Mouse (Mus musculus): ENCODE measurements around the gene D930048N14Rik.
"Not testable (repeated sequence)": the region's sequence is repeated elsewhere in the genome, so short reads cannot be mapped to it uniquely, and the experiment has no call there.

Gene D930048N14Rik

DNA sequence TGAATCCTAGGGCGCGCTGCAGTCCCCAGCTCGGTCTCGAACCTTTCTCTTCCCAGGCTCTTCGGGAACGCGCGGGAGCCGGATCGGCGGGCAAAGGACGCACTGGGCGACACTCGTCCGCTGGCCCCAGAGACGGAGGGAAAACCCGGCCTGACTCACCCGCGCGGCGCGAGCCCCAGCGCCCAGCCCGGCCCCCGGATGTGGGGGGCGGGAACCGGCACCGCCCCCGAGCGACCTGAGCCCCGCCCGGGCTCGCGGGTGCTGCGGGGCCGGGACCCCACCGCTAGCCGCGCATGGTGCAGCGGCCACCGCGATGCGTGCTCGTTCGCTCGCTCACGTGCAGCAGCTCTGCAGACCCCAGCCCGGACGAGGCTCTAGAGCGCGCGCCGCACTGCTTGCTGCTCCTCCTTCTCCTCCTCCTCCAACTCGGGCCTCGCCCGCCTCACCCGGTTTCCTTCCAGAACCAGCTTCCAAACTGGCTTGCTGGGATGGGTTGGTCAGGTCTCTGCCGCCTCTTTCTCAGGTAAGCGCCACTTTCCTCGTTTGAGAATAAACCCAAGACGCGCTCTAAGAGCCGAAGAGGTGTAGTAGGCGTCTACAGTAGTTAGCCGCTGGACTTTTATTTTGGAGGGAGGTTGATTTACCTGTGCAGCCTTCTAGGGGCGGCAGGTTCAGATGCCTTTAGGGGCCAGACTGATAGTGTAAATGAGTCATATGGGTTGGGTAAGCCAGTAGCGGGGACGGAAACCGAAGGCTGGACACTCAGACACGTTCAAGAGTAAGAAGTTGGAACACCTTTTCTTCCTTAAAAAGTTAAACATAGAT lies at the start of gene D930048N14Rik, which contains the start of gene N4bp3:
TSS of gene D930048N14Rik (plus strand) at position 264 of the 825 bp plus-strand sequence.
TSS of gene N4bp3 (minus strand) at position 152 of the 825 bp plus-strand sequence.
- peak in 1 of 2 experiments; percentile 59 for DNase-seq (ENCODE audit: low spot score in 2 of 2)

DNA sequence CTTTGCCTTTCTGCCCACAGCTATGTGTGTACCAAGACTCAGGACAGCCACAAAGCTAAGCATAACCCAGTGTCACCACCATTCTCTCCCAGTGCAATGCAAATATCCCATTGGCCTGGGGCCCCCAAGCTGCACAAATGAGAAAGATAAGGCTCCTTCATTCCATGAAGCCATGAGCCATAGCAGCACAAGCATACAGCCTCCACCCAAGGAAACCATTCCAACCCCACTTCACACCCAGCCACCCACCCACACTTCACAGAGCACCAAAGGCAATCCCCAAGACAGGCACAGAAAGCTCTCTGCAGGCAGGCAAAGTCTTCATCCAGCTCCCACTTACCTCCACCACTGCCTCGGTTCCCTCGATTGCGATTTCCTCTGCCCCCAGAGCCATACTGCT lies 48.5 kb upstream of the D930048N14Rik start:
- no peak for DNase-seq (ENCODE audit: low spot score in 2 of 2)

DNA sequence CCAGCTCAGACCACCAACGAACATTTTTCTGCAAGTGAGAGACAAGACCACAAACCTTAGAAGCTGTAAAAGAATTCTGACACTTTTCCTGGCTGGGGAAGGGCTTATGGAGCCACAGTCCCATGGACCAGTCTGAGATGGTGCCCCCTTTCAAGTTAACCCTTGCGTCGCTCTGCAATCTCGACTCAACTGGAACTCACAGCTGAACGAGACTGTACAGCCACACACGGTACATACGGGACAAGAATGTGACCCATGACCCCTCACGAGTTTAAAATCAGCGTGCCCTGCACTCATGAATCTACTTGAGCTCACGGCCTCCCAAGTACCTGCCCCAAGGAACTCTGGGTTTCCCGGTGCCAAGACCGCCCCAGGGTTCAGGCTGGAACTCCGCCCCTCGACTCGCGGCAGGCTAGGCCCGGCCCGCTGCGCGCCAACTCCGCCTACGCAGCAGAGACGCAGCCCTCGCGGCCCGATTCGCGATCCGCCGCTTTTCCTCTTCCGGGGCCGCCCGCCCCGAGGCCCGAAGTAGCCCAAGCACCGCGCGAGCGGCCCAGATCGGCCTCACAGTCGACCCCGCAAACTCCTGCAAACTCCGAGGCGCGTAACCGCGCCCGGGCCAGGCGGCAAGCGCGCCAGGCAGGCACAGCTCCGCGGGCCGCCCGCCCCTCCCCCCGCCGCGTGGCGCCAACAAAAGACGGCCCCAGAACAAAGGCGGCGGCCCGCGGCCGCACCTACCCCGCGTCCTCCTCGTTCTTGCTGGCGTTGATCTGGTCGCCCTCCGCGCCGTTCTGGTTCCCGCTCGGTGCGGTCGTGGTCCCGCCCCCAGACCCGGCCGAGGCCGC lies 44.9 kb upstream of the D930048N14Rik start:
- DNase-seq (ENCODE audit: low spot score in 2 of 2): peak; percentile 52 to 78

DNA sequence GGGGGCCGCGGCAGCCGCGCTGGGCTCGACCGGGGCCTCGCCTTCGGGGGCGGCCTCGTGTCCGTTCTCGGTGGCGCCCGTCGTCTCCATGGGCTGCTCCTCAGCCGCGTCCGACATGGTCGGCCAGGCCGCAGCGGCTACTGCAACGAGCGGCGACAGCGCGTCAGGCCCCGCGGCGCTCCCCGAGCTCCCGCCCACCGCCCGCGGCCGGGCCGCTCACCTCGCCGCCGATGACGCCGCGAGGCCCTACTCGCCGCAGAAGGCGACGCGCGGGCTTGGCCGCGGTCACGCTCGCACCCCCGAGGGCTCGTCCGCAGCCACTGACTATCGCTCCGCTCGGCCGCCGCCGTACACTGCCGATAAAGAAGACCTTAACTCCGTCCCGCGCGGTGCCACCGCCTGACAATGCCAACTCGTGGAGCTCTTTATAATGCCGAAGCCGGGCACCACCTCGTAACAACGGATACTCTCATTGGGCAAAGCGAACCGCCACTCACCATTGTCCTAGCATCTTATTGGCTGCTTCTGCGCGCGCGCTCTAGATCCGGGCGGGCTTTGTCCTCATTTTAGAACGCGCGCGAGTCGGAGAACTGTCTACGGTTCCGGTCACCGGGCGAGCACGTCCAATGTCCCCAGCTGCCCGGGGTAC lies 44.2 kb upstream of the D930048N14Rik start, which contains the start of gene Hnrnpab:
TSS of gene Hnrnpab (minus strand) at position 401 of the 649 bp plus-strand sequence.
- peak; percentile 96 to 97 for DNase-seq (ENCODE audit: low spot score in 2 of 2)

DNA sequence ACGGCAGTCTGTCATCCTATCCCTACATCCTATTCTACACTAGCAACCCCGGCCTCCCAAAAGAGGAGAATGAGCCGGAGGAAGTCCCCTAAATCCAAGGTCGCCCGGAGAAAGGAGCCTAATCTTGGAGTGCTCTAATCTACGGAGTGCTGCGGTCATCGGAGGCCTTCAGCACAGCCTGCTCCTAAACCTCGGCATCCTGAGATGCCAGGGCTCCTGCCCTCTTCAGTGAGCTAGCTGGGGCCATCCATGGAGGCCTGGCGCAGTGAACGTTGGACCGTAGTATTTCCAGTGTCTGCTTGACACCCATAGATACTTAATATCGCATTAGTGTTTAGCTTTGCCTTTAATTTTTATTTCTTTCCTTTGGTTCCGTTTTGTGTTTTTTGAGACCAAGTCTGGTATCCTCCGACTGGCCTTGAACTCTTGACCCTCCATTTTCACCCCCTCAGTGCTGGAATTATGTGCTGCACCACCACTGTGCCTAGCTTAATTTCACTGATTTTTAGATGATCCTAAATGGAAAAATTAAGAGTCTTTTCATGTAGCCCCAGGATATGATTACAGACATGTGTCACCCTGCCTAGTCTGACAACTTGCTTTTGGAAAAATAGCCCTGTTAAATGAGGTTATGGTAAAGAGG lies 43.5 kb upstream of the D930048N14Rik start:
- no peak for DNase-seq (ENCODE audit: low spot score in 2 of 2)

DNA sequence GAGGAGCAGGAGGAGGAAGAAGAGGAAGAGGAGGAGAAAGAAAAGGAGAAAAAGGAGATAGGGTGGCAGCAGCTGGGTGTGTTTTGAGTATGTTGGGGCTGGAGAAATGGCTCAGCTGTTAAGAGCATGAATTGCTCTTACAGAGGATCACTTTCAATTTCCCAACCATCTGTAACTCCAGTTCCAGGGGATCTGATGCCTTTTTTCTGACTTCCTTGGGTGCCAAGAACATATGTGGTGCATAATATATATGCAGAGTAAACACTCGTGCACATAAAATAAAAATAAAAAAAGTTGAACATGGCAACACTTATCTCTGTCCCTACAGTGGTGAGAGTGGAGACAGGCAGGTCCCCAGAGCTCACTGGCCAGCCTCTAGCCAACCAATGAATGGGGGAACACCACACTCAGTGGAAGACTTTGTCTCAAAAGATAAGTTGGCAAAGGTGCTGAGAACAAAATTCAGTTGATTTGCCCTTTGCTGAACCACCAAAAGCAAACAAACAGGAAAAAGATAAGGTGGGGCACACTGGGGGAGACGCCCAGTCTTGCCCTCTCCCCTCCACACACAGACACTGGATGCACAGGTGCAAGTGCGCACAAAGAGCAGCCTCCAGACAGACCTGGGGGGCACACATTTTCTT lies 41.4 kb upstream of the D930048N14Rik start:
- DNase-seq (ENCODE audit: low spot score in 2 of 2): no peak

DNA sequence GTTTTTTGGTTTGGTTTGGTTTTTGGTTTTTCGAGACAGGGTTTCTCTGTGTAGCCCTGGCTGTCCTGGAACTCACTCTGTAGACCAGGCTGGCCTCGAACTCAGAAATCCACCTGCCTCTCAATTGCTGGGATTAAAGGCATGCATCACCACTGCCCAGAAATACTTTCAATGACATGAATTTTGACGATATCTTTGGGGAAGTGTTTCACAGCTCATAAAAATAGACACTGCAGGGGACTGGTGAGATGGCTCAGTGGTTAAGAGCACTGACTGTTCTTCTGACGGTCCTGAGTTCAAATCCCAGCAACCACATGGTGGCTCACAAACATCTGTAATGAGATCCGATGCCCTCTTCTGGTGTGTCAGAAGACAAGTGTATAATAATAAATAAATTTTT lies 40.8 kb upstream of the D930048N14Rik start:
- DNase-seq (ENCODE audit: low spot score in 2 of 2): not testable (repeated sequence)

DNA sequence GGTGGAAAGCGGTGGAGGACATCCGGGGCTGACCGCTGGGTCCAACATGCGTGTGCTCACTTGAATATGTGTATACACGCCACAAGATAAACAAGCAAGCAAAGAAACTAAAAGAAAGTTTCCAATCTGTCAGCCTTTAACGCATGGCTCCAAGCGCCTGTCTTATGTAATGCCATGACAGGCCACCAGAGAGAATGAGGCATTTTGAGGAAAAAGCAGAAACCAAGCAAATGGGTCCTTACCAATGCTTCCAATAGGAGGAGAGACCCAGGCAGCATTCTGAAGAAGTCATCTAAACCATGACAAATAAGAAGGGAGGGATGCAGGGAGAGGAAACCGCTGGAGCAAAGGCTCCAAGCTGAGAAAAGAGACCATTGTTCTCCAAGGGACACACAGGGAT lies 36.5 kb upstream of the D930048N14Rik start:
- no peak for DNase-seq (ENCODE audit: low spot score in 2 of 2)

DNA sequence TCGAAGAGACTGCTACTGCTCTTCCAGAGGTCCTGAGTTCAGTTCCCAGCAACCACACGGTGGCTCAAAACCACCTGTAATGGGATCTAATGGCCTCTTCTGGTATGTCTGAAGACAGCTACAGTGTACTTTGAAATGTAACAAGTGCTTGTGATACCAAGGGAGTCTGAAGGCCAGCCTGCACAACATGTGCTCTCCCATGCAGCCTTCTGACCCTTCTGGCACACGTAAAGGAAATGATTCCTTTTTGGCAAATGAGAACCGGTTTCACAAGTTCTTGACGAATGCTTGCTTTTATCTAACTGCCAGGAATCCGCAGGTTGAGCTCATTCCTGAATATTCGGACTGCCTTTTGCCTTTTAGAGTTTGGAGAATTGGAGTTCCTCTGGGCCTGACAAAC lies 35.6 kb upstream of the D930048N14Rik start:
- no peak for DNase-seq (ENCODE audit: low spot score in 2 of 2)

DNA sequence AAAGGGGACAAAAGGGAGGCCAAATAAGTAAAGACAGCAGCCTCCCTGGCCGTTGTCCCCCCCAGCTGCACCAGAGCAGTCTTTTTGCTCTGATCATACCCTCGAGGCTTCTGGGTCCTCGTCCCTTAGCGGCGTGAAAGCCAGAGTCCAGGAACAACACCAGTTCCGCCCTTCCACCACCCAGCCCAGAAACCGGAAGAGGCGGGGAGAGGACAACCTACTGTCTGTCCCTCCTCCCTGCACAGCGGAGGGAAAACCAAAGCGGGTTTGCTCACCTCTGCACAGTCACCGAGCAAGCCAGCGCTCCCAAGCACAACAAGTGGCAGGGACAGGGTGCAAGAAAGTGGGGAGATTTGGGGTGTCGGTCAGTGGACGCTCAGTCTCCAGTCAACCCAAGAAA lies 35.2 kb upstream of the D930048N14Rik start:
- DNase-seq (ENCODE audit: low spot score in 2 of 2): no peak

DNA sequence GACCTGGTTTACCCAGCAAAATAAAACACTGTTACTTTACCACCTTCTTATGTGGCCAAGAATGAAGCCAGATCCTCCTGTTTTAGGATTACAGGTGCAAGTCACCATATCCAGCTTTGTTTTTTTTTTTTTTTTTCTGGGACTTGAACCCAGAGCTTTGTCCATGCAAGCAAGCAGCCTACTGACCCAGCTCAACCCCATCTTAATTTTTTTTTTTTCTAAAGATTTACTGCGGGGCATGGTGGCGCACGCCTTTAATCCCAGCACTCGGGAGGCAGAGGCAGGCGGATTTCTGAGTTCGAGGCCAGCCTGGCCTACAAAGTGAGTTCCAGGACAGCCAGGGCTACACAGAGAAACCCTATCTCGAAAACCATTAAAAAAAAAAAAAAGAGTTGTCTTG lies 34.6 kb upstream of the D930048N14Rik start:
- not testable (repeated sequence) for DNase-seq (ENCODE audit: low spot score in 2 of 2)

DNA sequence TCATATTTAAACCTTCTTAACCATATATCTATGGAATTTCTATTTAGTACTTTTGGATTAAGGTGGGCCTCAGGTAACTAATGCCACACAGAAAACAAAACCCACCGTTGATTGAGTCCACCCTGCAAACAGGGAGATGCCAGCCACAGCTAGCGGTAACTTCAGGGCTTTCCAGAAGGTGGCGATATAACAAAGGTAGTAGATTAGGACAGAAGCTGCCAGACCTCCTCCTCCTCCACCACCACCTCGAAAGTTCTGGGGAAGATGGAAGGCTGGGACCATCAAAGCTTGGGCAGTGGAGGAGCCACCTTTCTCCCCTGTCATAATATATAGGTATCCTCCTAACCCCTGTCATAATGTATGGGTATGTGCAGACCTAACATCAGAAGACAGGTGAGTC lies 33.1 kb upstream of the D930048N14Rik start:
- DNase-seq (ENCODE audit: low spot score in 2 of 2): peak in 1 of 2 experiments; percentile 70

DNA sequence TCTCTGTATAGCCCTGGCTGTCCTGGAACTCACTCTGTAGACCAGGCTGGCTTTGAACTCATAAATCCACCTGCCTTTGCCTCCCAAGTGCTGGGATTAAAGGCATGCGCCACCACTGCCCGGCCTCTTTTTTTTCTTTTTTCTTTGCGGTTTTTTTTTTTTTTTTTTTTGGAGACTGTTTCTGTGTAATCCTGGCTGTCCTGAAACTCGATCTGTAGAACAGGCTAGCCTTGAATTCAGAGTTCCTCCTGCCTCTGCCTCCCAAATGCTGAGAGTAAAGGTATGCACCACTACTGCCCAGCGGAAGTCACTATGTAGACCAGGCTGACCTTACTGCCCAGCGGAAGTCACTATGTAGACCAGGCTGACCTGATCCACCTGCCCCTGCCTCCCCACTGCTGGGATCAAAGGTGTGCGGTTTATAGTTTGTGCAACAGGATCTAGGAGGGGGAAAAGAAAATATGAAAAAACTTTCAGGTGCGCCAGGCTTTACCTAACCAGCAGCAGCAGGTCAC lies 31.8 kb upstream of the D930048N14Rik start:
- DNase-seq (ENCODE audit: low spot score in 2 of 2): no peak

DNA sequence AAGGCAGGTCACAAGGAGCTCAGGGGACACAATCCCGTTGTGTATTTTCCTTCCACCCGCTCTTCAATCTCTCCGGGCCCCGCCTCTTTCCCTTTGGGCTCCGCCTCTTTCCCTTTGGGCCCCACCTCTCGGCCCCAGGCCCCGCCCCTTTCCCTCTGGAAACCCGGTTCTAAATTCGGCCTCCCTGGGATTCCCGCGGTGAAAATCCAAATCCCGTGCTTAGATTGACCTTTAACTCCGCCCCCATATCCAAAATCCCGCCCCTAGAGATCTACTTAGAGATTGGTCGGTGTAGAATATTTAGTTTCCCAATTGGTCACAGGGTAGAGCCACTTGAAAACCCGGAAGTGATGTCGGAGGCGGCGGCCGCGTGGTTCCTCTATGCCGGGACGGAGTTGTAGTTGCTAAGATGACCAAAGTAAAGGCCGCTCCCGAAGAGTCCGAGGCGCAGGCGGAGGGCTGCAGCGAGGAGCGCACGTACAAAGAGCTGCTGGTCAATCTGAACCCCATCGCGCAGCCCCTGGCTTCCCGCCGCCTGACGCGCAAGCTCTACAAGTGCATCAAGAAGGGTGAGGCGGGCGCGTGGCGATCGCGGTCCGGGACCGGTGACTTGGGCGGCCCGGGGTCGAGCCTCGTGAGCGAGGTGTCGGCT lies 31.2 kb upstream of the D930048N14Rik start, which contains the start of gene Nhp2:
TSS of gene Nhp2 (plus strand) at position 327 of the 652 bp plus-strand sequence.
- DNase-seq (ENCODE audit: low spot score in 2 of 2): peak; percentile 80 to 93

DNA sequence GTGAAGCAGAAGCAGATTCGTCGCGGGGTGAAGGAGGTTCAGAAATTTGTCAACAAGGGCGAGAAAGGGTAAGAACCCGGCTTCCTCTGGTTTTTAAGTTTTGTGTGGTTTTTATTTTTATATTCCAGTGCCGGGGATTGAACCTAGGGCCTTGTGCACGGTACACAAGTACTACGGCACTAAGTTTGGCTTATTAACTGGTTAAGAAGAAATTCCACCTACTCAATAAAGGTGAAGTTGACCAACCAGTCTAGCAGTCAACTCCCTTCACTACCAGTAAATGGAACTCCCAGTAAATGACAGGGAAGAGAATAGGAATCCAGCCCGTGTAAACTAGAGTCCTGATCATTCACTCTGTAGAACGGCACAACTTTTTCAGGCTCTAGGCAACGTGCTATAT lies 30.7 kb upstream of the D930048N14Rik start:
- no peak for DNase-seq (ENCODE audit: low spot score in 2 of 2)

DNA sequence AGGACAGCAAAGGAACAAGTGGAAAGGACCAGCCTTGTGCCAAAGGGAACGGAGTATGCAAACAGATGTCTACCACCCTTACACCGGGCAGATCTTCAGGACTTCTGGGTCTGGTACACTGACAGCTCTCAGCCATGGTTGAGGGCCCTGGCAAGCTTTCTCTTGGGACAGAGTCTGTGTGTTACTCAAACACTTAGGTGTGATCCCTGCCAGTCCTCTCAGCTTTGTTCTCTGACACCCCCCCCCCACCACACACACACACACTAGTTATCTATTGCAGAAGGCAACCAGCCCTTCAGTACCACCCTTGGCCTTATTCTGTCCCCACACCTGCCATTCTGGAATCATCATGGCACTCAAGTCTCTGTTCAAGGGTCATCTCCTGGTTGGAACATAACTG lies 29.0 kb upstream of the D930048N14Rik start:
- no peak for DNase-seq (ENCODE audit: low spot score in 2 of 2)

DNA sequence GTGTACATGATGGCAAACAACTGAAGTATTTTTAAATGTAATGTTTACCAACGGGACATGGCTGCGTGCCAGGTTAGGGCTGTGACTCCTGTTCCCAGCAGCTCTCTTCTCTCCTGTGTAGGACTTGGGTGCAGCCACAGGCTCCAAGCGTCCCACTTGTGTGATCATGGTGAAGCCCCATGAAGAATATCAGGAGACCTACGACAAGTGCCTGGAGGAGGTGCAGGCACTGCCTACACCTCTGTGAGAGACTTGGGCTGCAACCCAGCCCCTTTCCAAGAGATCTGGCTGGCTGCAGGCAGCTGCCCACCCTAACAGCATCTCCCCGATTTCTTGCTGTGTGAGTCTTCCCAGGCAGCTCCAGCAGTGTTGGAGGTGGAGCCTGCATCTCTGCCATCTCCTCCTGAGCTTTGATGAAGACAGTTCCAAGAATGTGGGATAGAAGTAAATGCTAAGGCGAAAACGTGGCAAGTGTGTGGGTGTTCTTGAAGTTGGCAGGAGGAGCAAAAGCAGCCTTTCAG lies 27.7 kb upstream of the D930048N14Rik start:
- no peak for DNase-seq (ENCODE audit: low spot score in 2 of 2)

DNA sequence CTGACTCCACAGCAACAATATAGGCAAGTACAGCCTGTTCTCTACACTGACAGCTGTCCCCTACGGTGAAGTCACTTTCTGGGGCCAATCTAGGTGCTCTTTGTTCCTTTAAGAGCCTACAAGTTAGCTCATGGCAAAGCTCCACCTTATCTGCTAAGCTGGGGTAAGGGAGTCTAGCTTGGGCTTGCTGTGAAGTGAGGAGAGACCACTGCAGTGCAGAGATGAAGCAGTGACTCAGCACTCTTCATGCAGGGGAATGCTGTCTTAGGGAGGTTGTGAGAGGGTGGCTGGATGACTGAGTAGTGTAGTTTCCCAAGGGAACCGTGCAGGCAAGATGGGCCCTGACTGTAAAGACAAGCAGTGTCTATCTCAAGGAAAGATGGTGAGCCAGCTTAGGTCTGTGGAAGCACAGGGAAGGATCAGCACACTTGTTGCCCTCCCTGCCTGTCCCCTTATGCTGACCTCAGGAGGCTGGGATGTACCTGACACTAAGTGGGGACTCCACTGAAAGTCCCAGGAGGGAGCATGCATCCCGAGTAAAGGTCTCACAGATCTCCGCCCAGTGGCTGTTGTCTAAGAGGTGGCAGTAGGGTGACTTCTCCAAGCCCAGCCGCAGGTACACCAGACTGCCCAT lies 25.4 kb upstream of the D930048N14Rik start:
- DNase-seq (ENCODE audit: low spot score in 2 of 2): no peak

DNA sequence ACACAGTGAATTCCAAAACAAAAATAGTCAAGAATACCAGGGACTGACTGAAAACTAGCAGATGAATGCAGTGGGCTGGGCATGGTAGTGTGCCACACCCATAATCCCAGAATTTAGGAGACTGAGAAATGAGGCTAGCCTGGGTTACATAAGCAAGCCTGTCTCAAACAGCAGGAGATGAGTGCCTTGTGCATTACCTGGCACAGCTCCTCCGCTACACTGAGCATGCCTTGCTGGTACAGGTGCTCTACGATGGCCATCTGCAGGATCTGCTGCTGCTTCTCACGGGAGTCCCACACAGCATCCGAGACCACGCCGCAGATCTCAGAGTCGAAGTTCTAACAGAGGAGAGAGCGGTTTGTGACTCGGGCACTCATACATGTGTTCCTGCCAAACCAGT lies 23.3 kb upstream of the D930048N14Rik start:
- DNase-seq (ENCODE audit: low spot score in 2 of 2): no peak
